Mouse (Mus musculus) midbrain, embryonic 14.5 days (tissue): Measurements from ENCODE around the gene Ndufb8. TPM values are rescaled to one million over a fixed set of nuclear protein-coding genes. Genes with fewer than 3 reads are reported as not detected.

ENCODE experiments used
- ATAC-seq: fragments of 200-750 bp; cut with Nextera tagmentation; 2 replicates; pipeline ENCODE4 v1.8.0; 2017; ENCODE audit warnings: moderate number of reproducible peaks, moderate library complexity; ENCODE audit not compliant: low FRiP score, low TSS enrichment
- DNase-seq: peaks from one replicate; pipeline ENCODE4 v3.0.0-alpha.2; 2015
- H3K27ac ChIP-seq: fragments of 300-500 bp; sonication (generic); replicated peaks from 2 replicates; pipeline ENCODE4 v1.5.1; 2014; ENCODE audit warnings: mild to moderate bottlenecking, low read depth, low read length, moderate library complexity
- H3K27me3 ChIP-seq: fragments of 300-500 bp; sonication (generic); 2 replicates; pipeline ENCODE4 v1.6.1; 2014; ENCODE audit warnings: low read length, control low read depth, mixed read lengths; ENCODE audit not compliant: control insufficient read depth, insufficient read depth
- H3K36me3 ChIP-seq: fragments of 300-500 bp; sonication (generic); 2 replicates; pipeline ENCODE4 v1.6.1; 2014; ENCODE audit warnings: low read length, control low read depth; ENCODE audit not compliant: control insufficient read depth, insufficient read depth
- H3K4me1 ChIP-seq: fragments of 300-500 bp; sonication (generic); 2 replicates; pipeline ENCODE4 v1.6.1; 2014; ENCODE audit warnings: mild to moderate bottlenecking, antibody characterized with exemption, low read length, control low read depth; ENCODE audit not compliant: control insufficient read depth, insufficient read depth
- H3K4me2 ChIP-seq: fragments of 300-500 bp; sonication (generic); 2 replicates; pipeline ENCODE4 v1.6.1; 2014; ENCODE audit warnings: mild to moderate bottlenecking, low read length, moderate library complexity
- H3K4me3 ChIP-seq: fragments of 300-500 bp; sonication (generic); replicated peaks from 2 replicates; pipeline ENCODE4 v1.5.1; 2014; ENCODE audit warnings: low read depth, low read length
- H3K9ac ChIP-seq: fragments of 300-500 bp; sonication (generic); replicated peaks from 2 replicates; pipeline ENCODE4 v1.6.1; 2014; ENCODE audit warnings: mild to moderate bottlenecking, low read length, moderate library complexity
- H3K9me3 ChIP-seq: fragments of 300-500 bp; sonication (generic); 2 replicates; pipeline ENCODE4 v1.6.1; 2016; ENCODE audit warnings: low read length, control low read depth, mixed read lengths; ENCODE audit not compliant: control insufficient read depth
- WGBS: fragments of 180-500 bp; shearing (Covaris S2); extraction: QIAGEN DNeasy Blood & Tissue Kit; methylation state at CpG from one replicate; pipeline ENCODE4 v1.1.7; 2014; 5-methylcytosine and 5-hydroxymethylcytosine counted together
- polyA plus RNA-seq: library from polyadenylated mRNA; unstranded; fragments of >200 nt; fragmentation: Nextera tagmentation; extraction: Ambion mirVana; gene quantifications from 2 replicates; pipeline ENCODE4 v1.2.1, GENCODE M21; 2014

The Ndufb8 gene
- polyA plus RNA-seq, 1 experiment from 2014 or later: 566 TPM

DNA sequence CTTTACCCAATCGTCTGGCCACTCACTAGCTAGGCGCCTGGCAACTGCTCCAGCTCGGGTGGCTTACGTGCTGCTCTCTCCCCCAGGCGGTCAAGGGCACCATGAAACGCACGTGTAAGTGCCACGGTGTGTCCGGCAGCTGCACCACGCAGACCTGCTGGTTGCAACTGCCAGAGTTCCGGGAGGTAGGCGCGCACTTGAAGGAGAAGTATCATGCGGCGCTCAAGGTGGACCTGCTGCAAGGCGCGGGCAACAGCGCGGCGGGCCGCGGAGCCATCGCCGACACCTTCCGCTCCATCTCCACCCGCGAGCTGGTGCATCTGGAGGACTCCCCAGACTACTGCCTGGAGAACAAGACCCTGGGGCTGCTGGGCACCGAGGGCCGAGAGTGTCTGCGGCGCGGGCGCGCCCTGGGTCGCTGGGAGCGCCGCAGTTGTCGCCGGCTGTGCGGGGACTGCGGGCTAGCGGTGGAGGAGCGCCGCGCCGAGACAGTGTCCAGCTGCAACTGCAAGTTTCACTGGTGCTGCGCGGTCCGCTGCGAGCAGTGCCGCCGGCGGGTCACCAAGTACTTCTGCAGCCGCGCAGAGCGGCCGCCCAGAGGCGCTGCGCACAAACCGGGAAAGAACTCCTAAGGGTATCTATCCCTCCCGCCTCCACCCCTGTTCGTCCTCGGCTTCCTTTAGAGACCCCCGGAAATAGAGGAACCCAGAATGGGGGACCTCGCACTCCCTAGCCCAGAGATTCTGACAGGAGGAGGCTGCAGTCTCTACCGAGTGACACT lies 43.6 kb downstream of the Ndufb8 start:
- H3K4me3 ChIP-seq: peak overlapping the region; percentile 44
- no peaks in the 10 kb centered on the region for H3K9me3 ChIP-seq
- H3K27me3 ChIP-seq: peaks cover 94% of the 10 kb centered on the region
- peak overlapping the region; percentile 50; the same call in 1 of the 2 replicates for H3K9ac ChIP-seq
- no peak overlapping the region for H3K27ac ChIP-seq
- under 1% methylated on average over 66 of the region's 66 CpGs for WGBS
- peak overlapping the region; percentile 81 for H3K4me2 ChIP-seq
- peaks cover 27% of the 10 kb centered on the region for H3K4me1 ChIP-seq
- no peaks in the 10 kb centered on the region for H3K36me3 ChIP-seq
- peak; percentile 73 for DNase-seq
- no peak for ATAC-seq

DNA sequence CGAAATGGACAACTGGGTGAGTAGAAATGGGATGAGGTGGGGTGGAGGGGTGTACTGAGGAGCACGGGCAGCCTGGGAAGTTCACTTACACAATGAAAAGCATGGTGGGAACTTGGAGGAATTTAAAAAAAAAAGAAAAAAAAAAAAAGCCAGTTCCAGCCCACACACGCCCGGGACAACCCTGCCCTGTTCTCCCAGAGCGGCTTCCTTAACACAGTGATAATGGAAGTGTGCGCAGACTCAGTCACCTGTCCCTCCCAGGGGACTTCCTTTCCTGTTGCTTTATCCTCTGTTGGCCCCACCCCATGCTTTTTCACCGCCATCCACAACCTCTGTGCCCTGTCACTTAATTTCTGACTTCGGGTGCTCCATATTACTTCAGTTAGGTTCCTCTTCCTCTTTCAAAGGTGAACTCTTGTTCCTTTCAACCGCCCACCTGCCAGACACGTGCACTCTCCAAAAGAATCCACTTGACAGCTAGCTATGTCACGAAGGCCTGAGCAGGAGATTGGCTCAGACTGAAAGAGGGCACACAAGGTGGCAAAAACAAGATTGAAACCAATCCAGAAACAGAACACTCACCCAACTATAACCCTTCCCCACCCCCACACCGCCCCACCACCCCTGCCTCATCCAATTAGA lies 44.6 kb downstream of the Ndufb8 start:
- Histone ChIP-seq H3K9ac (no peak overlapping the region; the same call in 1 of the 2 replicates), H3K27me3 (peaks cover 94% of the 10 kb centered on the region), H3K4me3 (peak overlapping the region; percentile 44; the same call in 1 of the 2 replicates), H3K4me1 (peaks cover 27% of the 10 kb centered on the region), H3K36me3 (no peaks in the 10 kb centered on the region), H3K9me3 (no peaks in the 10 kb centered on the region), H3K27ac (no peak overlapping the region), H3K4me2 (peak overlapping the region; percentile 81)
- DNase-seq (no peak), ATAC-seq (no peak)
- 9% methylated on average over 12 of the region's 12 CpGs for WGBS

DNA sequence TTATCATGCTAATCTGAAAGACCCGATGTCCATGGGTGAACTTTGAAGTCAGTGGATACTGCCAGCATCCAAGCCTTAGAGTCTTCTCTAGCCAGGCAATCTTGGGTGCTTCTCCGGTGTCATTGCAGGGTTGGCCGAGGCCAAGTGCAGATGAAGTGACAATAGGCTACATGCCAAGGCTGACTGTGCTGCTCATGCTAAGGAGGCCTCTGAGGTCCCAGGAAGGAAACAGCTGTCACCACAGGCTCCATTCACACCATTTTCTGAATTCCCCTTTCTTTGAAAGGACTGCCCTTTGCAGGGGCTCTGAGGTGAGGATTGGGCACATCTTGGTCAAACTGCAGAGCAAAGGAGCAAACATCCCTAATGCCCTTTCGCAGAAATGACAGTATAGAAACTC lies 52.5 kb downstream of the Ndufb8 start:
- no peak for ATAC-seq
- Histone ChIP-seq H3K4me2 (no peak overlapping the region), H3K36me3 (no peaks in the 10 kb centered on the region), H3K27ac (no peak overlapping the region), H3K4me3 (no peak overlapping the region), H3K9me3 (no peaks in the 10 kb centered on the region), H3K4me1 (no peaks in the 10 kb centered on the region), H3K9ac (no peak overlapping the region), H3K27me3 (peaks cover 94% of the 10 kb centered on the region)
- DNase-seq: no peak
- WGBS: 84% methylated on average over 4 of the region's 4 CpGs

DNA sequence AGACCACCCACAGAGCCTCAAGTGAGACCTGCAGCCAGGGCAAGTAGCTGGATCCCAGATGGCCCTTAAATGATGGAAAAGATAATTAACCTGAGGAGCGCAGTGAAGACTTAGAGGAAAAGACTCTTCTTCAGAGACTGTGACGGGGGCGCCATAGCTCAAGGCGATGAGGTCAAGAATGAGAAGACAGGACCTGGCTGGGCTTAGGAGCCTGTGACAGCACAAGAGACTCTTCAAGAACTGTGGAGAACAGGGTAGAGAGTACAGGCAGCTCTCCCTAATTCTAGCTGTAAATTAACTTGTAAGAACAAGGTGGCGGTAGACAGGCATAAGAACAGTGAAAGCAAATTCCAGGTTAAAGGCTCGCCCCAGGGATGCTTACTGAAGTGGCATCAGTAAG lies 53.3 kb downstream of the Ndufb8 start:
- Histone ChIP-seq H3K36me3 (no peaks in the 10 kb centered on the region), H3K4me3 (no peak overlapping the region), H3K4me1 (no peaks in the 10 kb centered on the region), H3K9me3 (no peaks in the 10 kb centered on the region), H3K4me2 (no peak overlapping the region), H3K27me3 (peaks cover 88% of the 10 kb centered on the region), H3K9ac (no peak overlapping the region), H3K27ac (no peak overlapping the region)
- no peak for DNase-seq
- ATAC-seq: no peak
- 87% methylated on average over 6 of the region's 6 CpGs for WGBS

DNA sequence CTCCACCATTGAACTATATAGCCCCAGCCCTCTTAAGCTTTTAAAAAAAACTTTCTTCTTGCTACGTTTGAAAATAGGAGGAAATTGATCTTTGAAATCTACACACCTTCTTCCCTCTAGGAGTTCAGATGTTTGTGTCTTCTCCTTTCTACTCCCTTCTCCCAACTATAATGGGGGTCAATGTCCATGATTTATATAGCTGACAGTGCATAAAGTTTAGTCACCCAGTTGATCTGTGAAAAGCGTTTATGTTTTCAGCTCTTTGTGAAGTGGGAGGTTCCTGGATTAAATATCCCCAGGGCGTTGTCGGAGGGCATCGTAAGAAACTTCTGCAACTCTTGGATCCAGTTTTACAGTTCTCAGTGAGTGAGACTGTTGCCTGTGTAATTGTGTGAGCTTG lies 55.0 kb downstream of the Ndufb8 start:
- no peak overlapping the region for H3K4me3 ChIP-seq
- peaks cover 87% of the 10 kb centered on the region for H3K27me3 ChIP-seq
- ATAC-seq (no peak), DNase-seq (no peak)
- 41% methylated on average over 5 of the region's 5 CpGs for WGBS
- H3K9me3 ChIP-seq: no peaks in the 10 kb centered on the region
- H3K27ac ChIP-seq: no peak overlapping the region
- H3K36me3 ChIP-seq: no peaks in the 10 kb centered on the region
- H3K4me1 ChIP-seq: no peaks in the 10 kb centered on the region
- no peak overlapping the region for H3K9ac ChIP-seq
- H3K4me2 ChIP-seq: no peak overlapping the region

DNA sequence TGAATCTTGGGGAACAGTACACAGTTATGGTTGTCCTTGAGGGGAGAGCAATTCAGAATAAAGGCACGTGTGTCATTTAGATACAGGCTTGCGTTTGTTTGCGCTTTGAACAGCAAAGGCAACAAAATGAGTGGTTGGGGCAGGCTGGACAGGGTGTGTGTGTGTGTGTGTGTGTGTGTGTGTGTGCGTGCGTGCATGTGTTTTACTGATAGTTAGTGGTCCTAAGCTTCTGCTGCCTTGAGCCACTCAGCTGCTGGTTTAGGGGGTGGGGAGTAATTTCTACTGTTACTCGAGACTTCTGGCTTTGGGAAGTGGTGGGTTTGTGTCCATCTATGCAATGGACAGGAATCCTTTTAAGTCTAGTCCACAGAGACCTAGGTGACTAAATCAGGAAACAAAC lies 56.3 kb downstream of the Ndufb8 start:
- Histone ChIP-seq H3K9ac (no peak overlapping the region), H3K4me3 (no peak overlapping the region), H3K27ac (no peak overlapping the region), H3K4me1 (no peaks in the 10 kb centered on the region), H3K4me2 (no peak overlapping the region), H3K27me3 (peaks cover 87% of the 10 kb centered on the region), H3K36me3 (no peaks in the 10 kb centered on the region), H3K9me3 (no peaks in the 10 kb centered on the region)
- ATAC-seq (no peak), DNase-seq (no peak)
- WGBS: 67% methylated on average over 6 of the region's 6 CpGs

Other genes starting within 250 kb of the Ndufb8 start
- gene Scd4, start 222.3 kb downstream of the Ndufb8 start, polyA plus RNA-seq: 0.11 and 0.19 TPM in 2 replicates
- 5.9 and 6.8 TPM in 2 replicates for gene Scd1, start 147.6 kb downstream of the Ndufb8 start, polyA plus RNA-seq
- 0.54 and 1.2 TPM in 2 replicates for gene Wnt8b, start 62.0 kb downstream of the Ndufb8 start, polyA plus RNA-seq
- gene Sec31b, start 9.6 kb downstream of the Ndufb8 start, polyA plus RNA-seq: 0.05 and 0.12 TPM in 2 replicates
- not detected in 2 replicates for gene Gm20538, start 2.6 kb downstream of the Ndufb8 start, polyA plus RNA-seq
- gene Hif1an, start 7.4 kb upstream of the Ndufb8 start, polyA plus RNA-seq: 21.1 and 21.7 TPM in 2 replicates
- 1.7 and 1.9 TPM in 2 replicates for gene Pax2, start 200.6 kb upstream of the Ndufb8 start, polyA plus RNA-seq